Mouse (Mus musculus) erythroblast, embryonic 14.5 days (primary cell): ENCODE results near the gene Gm32717.
"Not testable (repeated sequence)": the region's sequence is repeated elsewhere in the genome, so short reads cannot be mapped to it uniquely, and the experiment has no call there.

Source experiments
- GATA1 ChIP-seq: IDR thresholded peaks from 2 replicates; pipeline ENCODE4 v1.6.1; 2012; ENCODE audit warnings: low read length, inconsistent platforms, mixed read lengths
- TAL1 ChIP-seq: IDR thresholded peaks from 3 replicates; pipeline ENCODE4 v1.6.1; 2012; ENCODE audit warnings: low read length, inconsistent platforms, mixed read lengths

DNA sequence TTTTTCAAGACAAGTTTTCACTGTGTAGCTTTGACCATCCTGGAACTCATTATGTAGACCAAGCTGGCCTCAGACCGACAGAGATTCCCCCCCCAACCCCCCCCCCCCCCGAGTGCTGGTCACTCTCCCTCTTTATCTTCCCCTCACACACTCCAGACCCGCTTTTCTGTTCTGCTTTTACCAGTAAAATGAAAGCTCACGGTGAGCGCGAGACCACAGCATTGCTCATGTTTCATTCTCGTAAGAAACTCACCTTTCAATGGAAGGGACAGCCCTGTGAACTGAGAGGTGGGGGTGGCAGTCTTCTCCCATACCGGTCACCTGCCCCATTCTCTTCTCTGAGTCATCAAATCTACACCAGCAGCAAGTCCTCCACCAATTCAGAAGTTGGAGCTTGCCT lies 28.2 kb upstream of the Gm32717 start:
- not testable (repeated sequence) for TF ChIP-seq GATA1, TAL1
